Mouse (Mus musculus) embryonic stem cell, embryonic (primary cell): ENCODE measurements around the gene Mterf2.

Source experiments
- CTCF ChIA-PET, 4 experiments: fragments of 300-600 bp in 2 of 4; fragments of 350-600 bp in 2 of 4; sonication (Branson Sonifier 250); formaldehyde crosslinking; loops; one replicate each; lab custom pipeline; 2022; ENCODE audit warnings: inconsistent platforms in 2 of 4; lab: Charles Lee
- POLR2A ChIA-PET, 4 experiments: fragments of 300-600 bp in 2 of 4; fragments of 350-600 bp in 2 of 4; sonication (Branson Sonifier 250); formaldehyde crosslinking; loops; one replicate each; lab custom pipeline; 2022; ENCODE audit warnings: antibody characterized with exemption in 4 of 4, inconsistent platforms in 1 of 4; lab: Charles Lee

Mterf2 gene

GRCm38 (mm10) chr10:85103085-85103885 lies 24.5 kb downstream of the Mterf2 start:
- POLR2A ChIA-PET, result interaction anchor here in 3 of 4 experiments (0.5 to 4.6 kb wide), 42 partner anchors 11 to 797 kb away, joined by 3 to 29 read pairs (median 4); partner anchors contain the start of genes Btbd11 (in 2 of the 3), Mterf2 (in 2 of the 3) and Cry1 (in 1 of the 3)
- CTCF ChIA-PET, result interaction anchor here in 2 of 4 experiments (0.5 to 1.0 kb wide), 3 partner anchors 54 to 90 kb away, joined by 3 to 7 read pairs (median 5); no protein-coding TSS in a partner anchor

GRCm38 (mm10) chr10:85102247-85103084 lies 25.4 kb downstream of the Mterf2 start, which contains the start of the genes Fhl4 and Tmem263:
Gene Fhl4 (minus strand): TSS chr10:85102495.
Gene Tmem263 (plus strand): TSS chr10:85102627.
- CTCF ChIA-PET, result interaction anchor here (0.6 to 1.2 kb wide), 4 partner anchors 25 to 89 kb away, joined by 3 to 7 read pairs (median 4); partner anchors contain the start of gene Mterf2 (in 1 of the 4)
- POLR2A ChIA-PET, result interaction anchor here in 3 of 4 experiments (0.5 to 4.6 kb wide), 51 partner anchors 10 to 798 kb away, joined by 3 to 29 read pairs (median 4); partner anchors contain the start of genes Btbd11 (in 2 of the 3), Mterf2 (in 2 of the 3) and Cry1 (in 1 of the 3)

- CTCF ChIA-PET, result interaction anchor here in 2 of 4 experiments (1.0 to 1.2 kb wide), 2 partner anchors 26 to 88 kb away, joined by 3 read pairs; partner anchors contain the start of gene Mterf2 (in 1 of the 2)
- POLR2A ChIA-PET, result interaction anchor here in 3 of 4 experiments (0.9 to 4.6 kb wide), 27 partner anchors 10 to 91 kb away, joined by 3 to 29 read pairs (median 5); partner anchors contain the start of genes Mterf2 (in 3 of the 3) and Cry1 (in 1 of the 3)
Measured at GRCm38 (mm10) chr10:85101841-85102240, 26.0 kb downstream of the Mterf2 start.

GRCm38 (mm10) chr10:85071605-85072152 lies 56.1 kb downstream of the Mterf2 start:
- ChIA-PET CTCF (interaction anchor here in 2 of 4 experiments (0.7 to 1.3 kb wide), 3 partner anchors 33 to 86 kb away, joined by 4 to 5 read pairs (median 5); partner anchors contain the start of gene Mterf2 (in 1 of the 2)), POLR2A (interaction anchor here in 3 of 4 experiments (0.6 to 2.7 kb wide), 20 partner anchors 8 to 468 kb away, joined by 3 to 16 read pairs (median 6); partner anchors contain the start of genes Fhl4 (in 3 of the 3), Tmem263 (in 3 of the 3) and Mterf2 (in 1 of the 3))
